Mouse (Mus musculus) embryonic facial prominence, embryonic 11.5 days (tissue): ENCODE results near the gene Vtcn1. TPM values are rescaled to one million over a fixed set of nuclear protein-coding genes. Genes with fewer than 3 reads are reported as not detected.

ENCODE experiments used
- ATAC-seq: fragments of 200-750 bp; cut with Nextera tagmentation; replicated peaks from 2 replicates; pipeline ENCODE4 v1.8.0; 2017; ENCODE audit warnings: low read depth; ENCODE audit not compliant: insufficient number of reproducible peaks, low FRiP score, low TSS enrichment
- DNase-seq: peaks from one replicate; pipeline ENCODE4 v3.0.0-alpha.2; 2015; ENCODE audit warnings: low spot score
- H3K27ac ChIP-seq: fragments of 300-500 bp; sonication (generic); replicated peaks from 2 replicates; pipeline ENCODE4 v1.5.1; 2014; ENCODE audit warnings: mild to moderate bottlenecking, low read depth, low read length, control low read depth
- H3K27me3 ChIP-seq: fragments of 300-500 bp; sonication (generic); 2 replicates; pipeline ENCODE4 v1.6.1; 2014; ENCODE audit warnings: mild to moderate bottlenecking, low read length, moderate library complexity, mixed read lengths; ENCODE audit not compliant: control insufficient read depth, insufficient read depth
- H3K36me3 ChIP-seq: fragments of 300-500 bp; sonication (generic); replicated peaks from 2 replicates; pipeline ENCODE4 v1.6.1; 2014; ENCODE audit warnings: low read depth, mild to moderate bottlenecking, low read length, moderate library complexity, mixed read lengths; ENCODE audit not compliant: control insufficient read depth, insufficient read depth
- H3K4me1 ChIP-seq: fragments of 300-500 bp; sonication (generic); 2 replicates; pipeline ENCODE4 v1.6.1; 2014; ENCODE audit warnings: low read length, mixed read lengths; ENCODE audit not compliant: control insufficient read depth, insufficient read depth
- H3K4me2 ChIP-seq: fragments of 300-500 bp; sonication (generic); 2 replicates; pipeline ENCODE4 v1.6.1; 2014; ENCODE audit warnings: low read depth, mild to moderate bottlenecking, control low read depth, low read length, moderate library complexity
- H3K4me3 ChIP-seq: fragments of 300-500 bp; sonication (generic); 2 replicates; pipeline ENCODE4 v1.5.1; 2014; ENCODE audit warnings: low read depth, low read length, control low read depth
- H3K9ac ChIP-seq: fragments of 300-500 bp; sonication (generic); replicated peaks from 2 replicates; pipeline ENCODE4 v1.6.1; 2014; ENCODE audit warnings: mild to moderate bottlenecking, control low read depth, low read length
- H3K9me3 ChIP-seq: fragments of 300-500 bp; sonication (generic); replicated peaks from 2 replicates; pipeline ENCODE4 v1.6.1; 2016; ENCODE audit warnings: mild to moderate bottlenecking, low read length, inconsistent platforms, mixed read lengths; ENCODE audit not compliant: control insufficient read depth
- WGBS: fragments of 180-500 bp; shearing (Covaris S2); extraction: QIAGEN DNeasy Blood & Tissue Kit; methylation state at CpG from one replicate; pipeline ENCODE4 v1.1.7; 2014; 5-methylcytosine and 5-hydroxymethylcytosine counted together
- polyA plus RNA-seq: library from polyadenylated mRNA; unstranded; fragments of >200 nt; fragmentation: Nextera tagmentation; extraction: Ambion mirVana; gene quantifications from 2 replicates; pipeline ENCODE4 v1.2.1, GENCODE M21; 2014

Vtcn1 gene
- polyA plus RNA-seq, 1 experiment from 2014 or later: not detected

GRCm38 (mm10) chr3:100858334-100859002 lies 33.2 kb downstream of the Vtcn1 start:
- no peak overlapping the region for H3K4me3 ChIP-seq
- H3K27me3 ChIP-seq: no peaks in the 10 kb centered on the region
- H3K4me2 ChIP-seq: no peak overlapping the region
- DNase-seq (no peak), ATAC-seq (no peak)
- no peak overlapping the region for H3K27ac ChIP-seq
- no peaks in the 10 kb centered on the region for H3K9me3 ChIP-seq
- 90% methylated on average over 5 of the region's 5 CpGs for WGBS
- no peak overlapping the region for H3K9ac ChIP-seq
- no peaks in the 10 kb centered on the region for H3K4me1 ChIP-seq
- H3K36me3 ChIP-seq: no peaks in the 10 kb centered on the region

GRCm38 (mm10) chr3:100861307-100862303 lies 36.3 kb downstream of the Vtcn1 start:
- no peak for ATAC-seq

GRCm38 (mm10) chr3:100866946-100867345 lies 41.7 kb downstream of the Vtcn1 start:
- Histone ChIP-seq H3K27ac (no peak overlapping the region), H3K4me1 (no peaks in the 10 kb centered on the region), H3K36me3 (no peaks in the 10 kb centered on the region), H3K27me3 (no peaks in the 10 kb centered on the region), H3K9me3 (no peaks in the 10 kb centered on the region), H3K9ac (no peak overlapping the region), H3K4me3 (no peak overlapping the region), H3K4me2 (no peak overlapping the region)
- ATAC-seq: no peak
- DNase-seq: no peak
- 42% methylated on average over 5 of the region's 5 CpGs for WGBS

More at GRCm38 (mm10) chr3:100861307-100862303, 36.3 kb downstream of the Vtcn1 start:
- 79% methylated on average over 23 of the region's 23 CpGs for WGBS
- Histone ChIP-seq H3K4me1 (no peaks in the 10 kb centered on the region), H3K9me3 (no peaks in the 10 kb centered on the region), H3K9ac (no peak overlapping the region), H3K27ac (no peak overlapping the region), H3K27me3 (no peaks in the 10 kb centered on the region), H3K4me2 (no peak overlapping the region), H3K36me3 (no peaks in the 10 kb centered on the region), H3K4me3 (no peak overlapping the region)
- no peak for DNase-seq

- no peaks in the 10 kb centered on the region for H3K27me3 ChIP-seq
- 85% methylated on average over 4 of the region's 4 CpGs for WGBS
- ATAC-seq (no peak), DNase-seq (no peak)
- H3K4me3 ChIP-seq: no peak overlapping the region
- no peak overlapping the region for H3K4me2 ChIP-seq
- no peak overlapping the region for H3K9ac ChIP-seq
- H3K27ac ChIP-seq: no peak overlapping the region
- H3K4me1 ChIP-seq: no peaks in the 10 kb centered on the region
- H3K36me3 ChIP-seq: no peaks in the 10 kb centered on the region
- H3K9me3 ChIP-seq: no peaks in the 10 kb centered on the region
Measured at GRCm38 (mm10) chr3:100877057-100877456, 51.8 kb downstream of the Vtcn1 start.

GRCm38 (mm10) chr3:100881403-100881802 lies 56.1 kb downstream of the Vtcn1 start:
- Histone ChIP-seq H3K36me3 (no peaks in the 10 kb centered on the region), H3K27ac (no peak overlapping the region), H3K27me3 (no peaks in the 10 kb centered on the region), H3K4me1 (no peaks in the 10 kb centered on the region), H3K9me3 (no peaks in the 10 kb centered on the region), H3K9ac (no peak overlapping the region), H3K4me3 (no peak overlapping the region), H3K4me2 (no peak overlapping the region)
- no peak for DNase-seq
- 78% methylated on average over 6 of the region's 6 CpGs for WGBS
- no peak for ATAC-seq

- 91% methylated on average over 9 of the region's 9 CpGs for WGBS
- DNase-seq (no peak), ATAC-seq (no peak)
- H3K27ac ChIP-seq: no peak overlapping the region
- H3K9ac ChIP-seq: no peak overlapping the region
- H3K9me3 ChIP-seq: no peaks in the 10 kb centered on the region; the same call in 1 of the 2 replicates
- no peak overlapping the region for H3K4me2 ChIP-seq
- H3K4me3 ChIP-seq: no peak overlapping the region
- no peaks in the 10 kb centered on the region for H3K36me3 ChIP-seq
- H3K4me1 ChIP-seq: no peaks in the 10 kb centered on the region
- no peaks in the 10 kb centered on the region for H3K27me3 ChIP-seq
Measured at GRCm38 (mm10) chr3:100881843-100882634, 56.8 kb downstream of the Vtcn1 start.

GRCm38 (mm10) chr3:100889234-100889633 lies 64.0 kb downstream of the Vtcn1 start:
- Histone ChIP-seq H3K4me1 (no peaks in the 10 kb centered on the region), H3K4me3 (no peak overlapping the region), H3K36me3 (no peaks in the 10 kb centered on the region), H3K9me3 (no peaks in the 10 kb centered on the region; the same call in 1 of the 2 replicates), H3K4me2 (no peak overlapping the region), H3K27ac (no peak overlapping the region), H3K27me3 (no peaks in the 10 kb centered on the region), H3K9ac (no peak overlapping the region)
- 76% methylated on average over 1 of the region's 1 CpGs for WGBS
- no peak for ATAC-seq
- DNase-seq: no peak
